Mouse (Mus musculus): ENCODE measurements around the gene 4930447C04Rik. TPM values are rescaled to one million over a fixed set of nuclear protein-coding genes. Genes with fewer than 3 reads are reported as not detected.

Gene 4930447C04Rik
- polyA plus RNA-seq, 1 experiment: not detected

DNA sequence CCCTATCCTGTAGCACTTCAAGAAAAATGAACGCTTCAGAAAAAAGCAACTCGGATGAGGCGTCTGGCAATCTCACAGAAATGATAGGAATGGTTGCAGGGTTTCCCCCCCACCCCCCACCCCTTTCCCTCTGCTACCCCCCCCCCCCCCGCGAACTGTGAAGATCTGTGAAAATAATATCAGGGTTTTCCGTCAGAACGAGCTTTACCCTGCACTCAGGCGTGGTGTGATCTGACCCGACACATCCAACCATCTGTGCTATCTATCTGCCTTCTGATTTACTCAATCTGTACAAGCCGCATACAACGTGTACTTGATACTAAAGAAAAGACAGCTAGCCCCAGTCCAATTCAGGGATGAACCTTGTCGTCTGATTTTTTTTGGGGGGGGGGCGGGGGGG is 2.4 kb downstream of the 4930447C04Rik start:
- H3K4me3 ChIP-seq (ENCODE audit: low read depth, low read length): no peak overlapping the region
- H3K4me1 ChIP-seq (ENCODE audit: control insufficient read depth, insufficient read depth, insufficient read length, low read length): no peaks in the 10 kb centered on the region
- H3K27me3 ChIP-seq (ENCODE audit: control insufficient read depth, insufficient read depth, low read length): peaks cover 58% of the 10 kb centered on the region
- H3K36me3 ChIP-seq (ENCODE audit: control insufficient read depth, insufficient read depth, low read length): no peaks in the 10 kb centered on the region
- TF ChIP-seq CTCF (IDR thresholded peaks at IDR 0.05; ENCODE audit: extremely low read depth, insufficient read length, insufficient replicate concordance, low read depth, low read length): no peak
- TF ChIP-seq POLR2A (IDR thresholded peaks at IDR 0.05; ENCODE audit: low read depth, low read length): no peak
- no peak overlapping the region for H3K27ac ChIP-seq (ENCODE audit: insufficient read depth, low read depth, low read length)
- 10% methylated on average over 13 of the region's 13 CpGs for WGBS

DNA sequence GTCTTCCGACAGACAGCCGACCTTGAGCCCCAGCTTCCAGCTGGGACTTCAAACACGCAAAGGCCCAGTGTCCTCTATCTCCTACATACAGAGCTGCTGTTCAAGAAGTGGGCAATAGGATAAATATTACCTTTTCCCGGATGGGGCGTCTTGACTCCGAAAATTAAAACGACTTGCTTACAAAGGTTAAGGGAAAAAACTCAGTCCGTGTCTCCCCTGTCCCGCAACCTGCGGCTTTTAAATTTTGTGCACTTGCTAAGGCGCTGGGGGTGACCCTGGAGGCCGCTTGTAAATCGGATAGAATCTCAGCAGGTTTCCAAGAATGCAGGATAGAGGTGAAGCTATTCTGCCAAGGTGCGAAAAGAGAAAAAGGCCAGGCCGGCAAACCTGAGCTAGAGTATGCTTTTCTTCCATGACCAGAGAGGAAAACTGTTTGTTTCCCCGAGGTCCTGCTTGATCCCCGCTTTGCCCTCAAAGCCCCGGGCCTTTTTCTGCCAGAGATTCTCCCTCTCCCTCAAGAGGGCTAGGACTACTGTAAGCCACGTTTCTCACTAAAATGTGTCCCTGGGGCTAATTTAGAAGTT is 2.9 kb downstream of the 4930447C04Rik start:
- Histone ChIP-seq H3K27ac (ENCODE audit: insufficient read depth, low read depth, low read length) (no peak overlapping the region), H3K27me3 (ENCODE audit: control insufficient read depth, insufficient read depth, low read length) (peaks cover 58% of the 10 kb centered on the region), H3K4me3 (ENCODE audit: low read depth, low read length) (no peak overlapping the region), H3K4me1 (ENCODE audit: control insufficient read depth, insufficient read depth, insufficient read length, low read length) (no peaks in the 10 kb centered on the region), H3K36me3 (ENCODE audit: control insufficient read depth, insufficient read depth, low read length) (no peaks in the 10 kb centered on the region)
- 7% methylated on average over 19 of the region's 19 CpGs for WGBS
- TF ChIP-seq CTCF (IDR thresholded peaks at IDR 0.05; ENCODE audit: extremely low read depth, insufficient read length, insufficient replicate concordance, low read depth, low read length) (no peak), POLR2A (IDR thresholded peaks at IDR 0.05; ENCODE audit: low read depth, low read length) (no peak)

DNA sequence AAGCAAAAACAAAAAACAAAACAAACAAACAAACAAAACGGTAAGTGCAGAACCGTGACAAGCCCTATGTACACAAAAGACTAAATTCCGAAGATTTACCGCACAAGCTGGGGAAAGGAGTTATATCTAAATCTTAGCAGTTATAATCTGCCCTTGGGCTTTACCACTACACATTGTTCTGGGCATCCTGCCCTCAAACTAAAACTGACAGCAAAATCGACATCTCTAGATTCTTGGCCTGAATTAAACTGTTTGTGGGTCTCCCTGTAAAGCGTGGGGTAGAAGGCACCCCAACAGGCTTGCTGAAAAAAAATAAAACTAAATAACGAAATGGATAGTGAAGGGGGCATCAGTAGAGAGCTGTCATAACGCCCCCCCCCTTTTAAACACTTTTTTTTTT is 3.8 kb downstream of the 4930447C04Rik start:
- Histone ChIP-seq H3K27ac (ENCODE audit: insufficient read depth, low read depth, low read length) (no peak overlapping the region), H3K4me3 (ENCODE audit: low read depth, low read length) (no peak overlapping the region), H3K36me3 (ENCODE audit: control insufficient read depth, insufficient read depth, low read length) (no peaks in the 10 kb centered on the region), H3K27me3 (ENCODE audit: control insufficient read depth, insufficient read depth, low read length) (peaks cover 56% of the 10 kb centered on the region), H3K4me1 (ENCODE audit: control insufficient read depth, insufficient read depth, insufficient read length, low read length) (no peaks in the 10 kb centered on the region)
- TF ChIP-seq POLR2A (IDR thresholded peaks at IDR 0.05; ENCODE audit: low read depth, low read length) (no peak), CTCF (IDR thresholded peaks at IDR 0.05; ENCODE audit: extremely low read depth, insufficient read length, insufficient replicate concordance, low read depth, low read length) (no peak)
- WGBS: 23% methylated on average over 8 of the region's 8 CpGs

DNA sequence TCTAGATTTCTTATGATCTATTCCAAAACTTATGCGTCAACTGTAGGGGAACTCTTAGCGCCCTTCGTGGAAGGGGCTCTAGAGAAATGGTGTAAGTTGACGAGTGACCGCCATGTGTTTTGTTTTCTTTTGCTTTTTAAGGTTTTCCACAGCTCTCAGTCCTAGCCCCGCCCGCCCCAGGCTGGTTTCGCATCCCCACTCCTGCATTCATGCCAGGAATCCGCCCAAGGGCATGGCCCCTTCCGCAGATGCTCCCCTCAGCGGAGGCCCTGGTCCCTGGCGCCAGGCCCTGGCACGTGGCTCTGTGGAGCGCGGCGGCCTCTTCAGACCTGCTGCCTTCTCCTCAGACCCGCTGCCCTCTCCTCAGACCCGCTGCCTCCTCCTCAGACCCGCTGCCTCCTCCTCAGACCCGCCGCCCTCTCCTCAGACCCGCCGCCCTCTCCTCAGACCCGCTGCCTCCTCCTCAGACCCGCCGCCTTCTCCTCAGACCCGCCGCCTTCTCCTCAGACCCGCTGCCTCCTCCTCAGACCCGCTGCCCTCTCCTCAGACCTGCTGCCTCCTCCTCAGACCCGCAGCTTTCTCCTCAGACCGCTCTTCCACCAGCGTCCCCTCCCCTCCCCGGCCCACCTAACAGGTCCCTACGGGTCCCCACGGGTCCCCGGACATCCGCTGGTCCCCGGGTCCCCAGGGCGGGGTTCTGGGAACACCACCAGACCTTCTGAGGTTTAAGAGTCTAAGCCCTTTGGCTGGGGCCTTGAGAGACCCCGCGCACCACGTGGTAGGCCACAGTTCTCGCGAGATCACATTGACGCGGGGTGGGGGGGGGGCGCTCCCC is 23.2 kb downstream of the 4930447C04Rik start:
- Histone ChIP-seq H3K4me1 (ENCODE audit: control insufficient read depth, insufficient read depth, insufficient read length, low read length) (no peaks in the 10 kb centered on the region), H3K27me3 (ENCODE audit: control insufficient read depth, insufficient read depth, low read length) (peaks cover 8% of the 10 kb centered on the region), H3K27ac (ENCODE audit: insufficient read depth, low read depth, low read length) (no peak overlapping the region), H3K4me3 (ENCODE audit: low read depth, low read length) (no peak overlapping the region), H3K36me3 (ENCODE audit: control insufficient read depth, insufficient read depth, low read length) (no peaks in the 10 kb centered on the region)
- no peak for TF ChIP-seq CTCF (IDR thresholded peaks at IDR 0.05; ENCODE audit: extremely low read depth, insufficient read length, insufficient replicate concordance, low read depth, low read length)
- no peak for TF ChIP-seq POLR2A (IDR thresholded peaks at IDR 0.05; ENCODE audit: low read depth, low read length)
- WGBS: 19% methylated on average over 48 of the region's 48 CpGs

DNA sequence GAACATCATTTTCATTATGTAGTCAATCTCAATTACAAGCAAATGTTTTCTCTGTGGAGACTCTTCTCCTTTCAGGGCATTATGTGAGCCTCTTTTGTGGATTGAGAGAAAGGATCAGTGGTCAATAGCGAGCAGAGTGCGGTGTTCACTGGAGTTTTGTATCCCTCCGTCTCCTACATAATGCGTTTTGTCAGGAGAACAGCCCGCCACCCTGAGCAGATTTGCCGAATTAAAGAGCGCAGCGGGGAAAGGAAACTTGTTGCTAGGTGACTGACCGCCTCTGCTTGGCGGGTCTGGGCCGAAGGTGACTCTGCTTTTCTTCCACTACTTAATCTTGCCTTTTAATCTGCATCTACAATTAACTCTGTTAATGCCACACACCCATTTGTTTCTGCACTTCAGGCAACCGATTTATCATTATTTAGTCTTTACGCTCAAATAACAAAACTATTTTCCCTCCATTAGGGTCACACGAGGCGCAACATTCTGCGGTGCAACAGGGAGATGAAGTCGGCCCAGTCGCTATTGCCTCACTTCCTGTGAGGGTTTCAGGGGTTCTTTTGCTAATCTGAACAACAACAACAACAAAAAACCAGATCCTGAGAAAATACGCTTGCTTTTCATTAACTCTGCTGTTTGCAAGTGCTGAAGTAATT is 86.1 kb downstream of the 4930447C04Rik start:
- TF ChIP-seq POLR2A (IDR thresholded peaks at IDR 0.05; ENCODE audit: low read depth, low read length) (no peak), CTCF (IDR thresholded peaks at IDR 0.05; ENCODE audit: extremely low read depth, insufficient read length, insufficient replicate concordance, low read depth, low read length) (no peak)
- H3K27me3 ChIP-seq (ENCODE audit: control insufficient read depth, insufficient read depth, low read length): peaks cover 25% of the 10 kb centered on the region
- no peaks in the 10 kb centered on the region for H3K36me3 ChIP-seq (ENCODE audit: control insufficient read depth, insufficient read depth, low read length)
- no peak overlapping the region for H3K4me3 ChIP-seq (ENCODE audit: low read depth, low read length)
- WGBS: 11% methylated on average over 19 of the region's 19 CpGs
- H3K27ac ChIP-seq (ENCODE audit: insufficient read depth, low read depth, low read length): no peak overlapping the region
- H3K4me1 ChIP-seq (ENCODE audit: control insufficient read depth, insufficient read depth, insufficient read length, low read length): no peaks in the 10 kb centered on the region

DNA sequence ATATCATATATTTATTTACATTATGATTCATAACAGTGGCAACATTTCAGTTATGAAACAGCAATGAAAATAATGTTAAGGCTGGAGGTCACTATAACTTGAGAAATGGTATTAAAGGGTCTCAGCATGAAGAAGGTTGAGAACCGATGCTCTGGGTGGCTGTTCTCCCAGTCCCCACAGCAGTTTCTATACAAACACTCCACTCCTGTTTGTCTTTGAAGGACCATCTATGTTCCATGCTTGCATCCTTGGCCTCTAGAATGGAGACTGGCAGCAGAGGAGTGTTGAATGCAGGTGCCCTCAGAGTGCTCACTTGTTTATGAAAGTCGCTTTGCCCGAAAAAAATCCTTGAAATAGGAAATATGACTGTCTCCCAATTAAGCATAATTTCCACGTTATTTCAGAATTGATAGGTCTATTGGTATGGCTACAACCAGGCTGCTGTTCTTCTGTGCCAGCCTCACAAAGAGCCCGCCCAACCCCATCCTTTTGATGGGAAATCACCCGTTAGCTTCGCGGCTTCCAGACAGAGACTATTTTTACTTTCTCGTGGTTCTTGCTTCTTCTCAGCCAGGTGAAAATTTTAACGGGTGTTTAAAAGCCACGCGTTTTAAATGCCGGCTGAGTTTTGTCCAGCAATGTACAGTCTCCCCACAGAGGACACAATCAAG is 87.0 kb downstream of the 4930447C04Rik start:
- Histone ChIP-seq H3K4me3 (ENCODE audit: low read depth, low read length) (no peak overlapping the region), H3K27ac (ENCODE audit: insufficient read depth, low read depth, low read length) (no peak overlapping the region), H3K4me1 (ENCODE audit: control insufficient read depth, insufficient read depth, insufficient read length, low read length) (no peaks in the 10 kb centered on the region), H3K36me3 (ENCODE audit: control insufficient read depth, insufficient read depth, low read length) (no peaks in the 10 kb centered on the region), H3K27me3 (ENCODE audit: control insufficient read depth, insufficient read depth, low read length) (peaks cover 25% of the 10 kb centered on the region)
- 46% methylated on average over 13 of the region's 13 CpGs for WGBS
- TF ChIP-seq POLR2A (IDR thresholded peaks at IDR 0.05; ENCODE audit: low read depth, low read length) (no peak), CTCF (IDR thresholded peaks at IDR 0.05; ENCODE audit: extremely low read depth, insufficient read length, insufficient replicate concordance, low read depth, low read length) (no peak)
